Mouse (Mus musculus): Measurements from ENCODE around the gene Ada. TPM values are rescaled to one million over a fixed set of nuclear protein-coding genes. Genes with fewer than 3 reads are reported as not detected.
"Not testable (repeated sequence)": the region's sequence is repeated elsewhere in the genome, so short reads cannot be mapped to it uniquely, and the experiment has no call there.

Gene Ada
- total RNA-seq, 2 experiments from 2014 or later: 0.70 to 0.80 TPM

DNA sequence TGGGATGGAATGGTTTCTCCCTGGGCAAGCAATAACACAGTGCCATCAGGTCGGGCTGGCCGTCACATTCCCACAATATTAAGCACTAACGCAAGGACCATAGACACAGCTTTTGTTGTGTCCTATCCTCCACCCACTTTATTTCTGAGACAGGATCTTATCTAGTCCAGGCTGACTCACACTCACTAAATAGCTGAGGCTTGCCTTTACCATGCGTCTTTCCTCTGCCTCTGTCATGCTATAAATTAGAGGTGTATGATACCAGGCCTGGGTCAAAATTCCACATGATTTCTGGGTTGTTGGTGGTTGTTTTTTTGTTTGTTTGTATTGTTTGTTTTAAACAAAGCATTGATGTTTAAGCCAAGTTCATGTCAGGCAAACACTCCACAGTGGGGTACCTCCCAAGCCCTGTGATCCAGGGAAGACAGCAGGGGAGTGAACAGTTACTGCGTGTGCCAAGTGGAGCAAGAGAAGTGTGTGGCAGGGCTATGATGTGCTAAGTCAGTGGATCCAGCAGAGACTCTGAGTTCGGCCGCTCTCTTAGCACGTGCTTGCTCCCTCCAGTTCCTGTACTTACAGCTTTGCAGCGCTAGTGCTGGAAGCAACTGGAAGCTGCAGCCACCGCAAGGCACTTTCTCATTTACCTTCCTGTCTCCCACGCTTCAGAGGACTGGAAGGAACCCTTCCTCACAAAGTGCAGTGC, 50.8 kb downstream of the Ada start:
- DNase-seq (ENCODE audit: low spot score in 2 of 2): no peak

DNA sequence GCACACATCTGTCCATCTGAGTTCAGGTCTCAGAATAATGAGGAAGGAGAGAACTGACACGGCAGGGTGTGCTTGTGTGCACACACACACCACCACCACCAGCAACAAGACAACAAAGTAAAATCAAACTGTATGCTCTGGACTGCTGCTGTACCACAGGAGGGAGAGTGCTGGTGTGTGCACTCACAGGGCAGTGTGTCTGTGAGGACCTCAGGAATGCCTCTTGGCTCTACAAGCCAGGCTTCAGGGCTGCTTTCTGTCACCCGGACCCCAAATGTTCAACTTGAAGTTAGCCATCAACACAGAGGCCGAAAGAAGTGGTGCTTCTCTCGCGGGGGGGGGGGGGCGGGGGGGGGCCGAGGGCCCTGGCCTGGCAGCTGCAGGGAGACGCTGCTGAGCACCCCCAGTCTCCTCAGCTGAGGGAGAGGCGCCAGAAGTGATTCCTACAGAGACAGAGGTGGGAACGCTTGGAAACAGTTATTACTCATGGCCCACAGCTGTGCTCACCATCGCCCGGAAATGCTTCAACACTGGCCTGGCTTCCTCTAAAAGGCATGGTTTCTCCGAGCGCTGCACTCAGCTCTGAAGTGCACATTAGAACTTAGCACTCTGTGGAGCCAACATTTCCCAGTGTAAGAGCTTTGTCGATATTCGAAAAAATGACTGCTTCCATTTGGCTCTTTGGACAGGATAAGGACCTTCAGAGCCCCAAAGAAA, 52.1 kb downstream of the Ada start:
- DNase-seq (ENCODE audit: low spot score in 2 of 2): no peak

DNA sequence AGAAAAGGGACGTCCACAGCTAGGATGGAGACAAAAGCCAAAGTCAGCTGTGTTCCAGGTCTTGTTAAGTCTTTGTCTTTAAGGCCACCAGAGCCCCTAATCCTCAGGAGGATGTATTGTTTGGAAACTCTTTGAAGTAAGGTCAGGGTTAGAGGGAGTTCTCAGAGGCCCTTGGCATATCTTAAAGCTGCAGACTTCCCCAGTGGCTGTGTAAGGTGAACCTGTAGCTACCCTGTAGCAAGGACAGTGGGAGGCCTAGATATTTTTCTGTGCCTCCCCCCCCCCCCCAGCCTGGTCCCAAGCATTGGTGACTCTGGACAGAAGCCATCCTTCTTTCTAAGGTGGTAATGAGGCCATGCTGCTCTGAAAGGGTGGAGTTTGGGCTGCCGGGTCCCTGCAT, 53.3 kb downstream of the Ada start:
- no peak for DNase-seq (ENCODE audit: low spot score in 2 of 2)

DNA sequence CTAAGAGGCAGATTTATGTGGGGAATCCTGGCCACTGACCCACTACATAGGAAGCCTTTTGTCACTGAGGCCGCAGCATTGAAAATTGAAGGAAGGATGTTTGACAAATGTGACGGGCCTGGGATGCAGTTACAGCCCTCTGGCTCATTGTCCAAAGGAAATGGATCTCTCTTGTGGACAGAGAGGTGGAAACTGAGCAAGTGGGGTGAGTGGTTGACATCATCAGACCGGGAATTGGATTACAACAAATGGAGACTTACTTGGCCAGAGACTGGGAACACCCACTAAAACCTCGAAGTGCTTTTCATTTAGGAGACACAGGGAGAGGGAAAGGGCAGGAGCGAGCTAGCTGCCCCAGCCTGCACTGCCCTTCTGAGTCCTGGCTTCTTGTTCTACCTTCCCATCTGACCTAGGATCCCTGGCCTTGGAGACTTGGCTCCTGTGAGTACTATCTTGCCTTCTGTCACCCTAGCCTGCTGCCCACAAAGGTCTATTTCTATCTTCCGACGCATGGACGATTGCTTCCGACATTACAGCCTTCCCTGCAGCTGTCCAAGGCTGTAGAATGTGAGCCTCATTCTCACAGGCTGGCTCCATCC, 56.2 kb downstream of the Ada start:
- no peak for DNase-seq (ENCODE audit: low spot score in 2 of 2)

DNA sequence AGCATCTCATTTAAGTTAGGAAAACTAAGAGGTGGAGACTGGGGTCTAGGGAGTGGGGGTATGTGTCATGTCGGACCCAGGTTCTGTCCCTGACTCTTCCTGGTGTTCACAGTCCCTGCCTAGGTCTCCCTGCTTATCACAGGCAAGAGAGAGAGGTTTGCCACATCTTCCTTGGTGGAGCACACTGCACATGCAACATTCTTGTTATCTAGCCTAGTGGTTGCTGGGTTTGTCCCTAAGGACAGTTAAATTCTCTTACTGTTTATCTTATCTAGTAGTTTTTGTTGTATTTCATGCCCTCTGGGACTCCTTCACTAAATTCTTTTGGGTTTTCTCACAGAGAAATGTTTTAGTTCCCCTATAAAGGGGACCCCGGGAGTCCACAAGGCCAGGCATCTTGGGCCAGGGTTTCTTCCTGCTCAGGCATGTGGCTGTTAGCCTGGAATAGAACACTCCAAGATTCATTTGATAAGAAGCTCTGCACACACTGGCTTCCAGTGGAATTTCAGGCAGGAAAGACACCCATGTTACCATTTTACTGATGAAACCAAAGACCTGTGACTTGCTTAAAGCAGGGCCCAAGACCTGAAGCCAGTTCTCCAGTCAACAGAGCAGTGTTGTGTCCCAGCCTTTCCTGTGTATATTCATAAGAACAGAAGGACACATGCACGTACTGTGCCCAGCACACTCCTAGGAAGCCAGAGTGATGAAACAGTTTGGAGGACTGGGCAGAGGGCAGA, 57.0 kb downstream of the Ada start:
- DNase-seq (ENCODE audit: low spot score in 2 of 2): no peak

DNA sequence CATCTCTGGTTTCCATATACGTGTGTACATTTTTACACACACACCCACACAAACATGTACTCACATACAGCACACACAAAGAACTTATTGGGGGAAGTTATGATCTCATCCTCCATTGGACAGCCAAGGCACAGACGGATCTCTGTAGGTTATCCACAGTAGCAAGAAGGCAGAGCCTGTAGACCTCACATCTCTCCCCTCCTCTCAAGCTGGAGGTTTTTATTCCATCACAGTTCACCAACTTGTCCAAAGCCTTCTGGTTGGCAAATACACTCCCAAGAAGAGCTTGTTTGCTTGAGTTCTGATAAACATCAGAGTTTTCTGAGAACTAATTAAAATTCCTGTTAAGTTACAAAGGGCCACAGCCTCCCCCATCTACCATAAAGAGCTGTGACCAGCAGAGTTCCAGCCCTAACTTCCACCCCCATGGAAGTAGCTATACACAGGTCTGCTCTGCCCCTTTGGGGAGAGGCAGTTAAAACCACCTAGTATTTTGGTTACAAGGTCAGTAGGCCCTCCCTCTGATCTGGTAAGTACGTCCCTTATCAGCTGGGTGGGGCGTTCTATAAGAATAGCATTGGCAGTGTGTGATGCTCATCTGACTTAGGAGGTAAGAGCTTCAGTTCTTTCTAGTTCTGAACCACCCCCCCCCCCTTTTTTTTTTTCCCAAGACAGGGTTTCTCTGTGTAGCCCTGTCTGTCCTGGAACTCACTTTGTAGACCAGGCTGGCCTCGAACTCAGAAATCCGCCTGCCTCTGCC, 58.0 kb downstream of the Ada start:
- DNase-seq (ENCODE audit: low spot score in 2 of 2): no peak

DNA sequence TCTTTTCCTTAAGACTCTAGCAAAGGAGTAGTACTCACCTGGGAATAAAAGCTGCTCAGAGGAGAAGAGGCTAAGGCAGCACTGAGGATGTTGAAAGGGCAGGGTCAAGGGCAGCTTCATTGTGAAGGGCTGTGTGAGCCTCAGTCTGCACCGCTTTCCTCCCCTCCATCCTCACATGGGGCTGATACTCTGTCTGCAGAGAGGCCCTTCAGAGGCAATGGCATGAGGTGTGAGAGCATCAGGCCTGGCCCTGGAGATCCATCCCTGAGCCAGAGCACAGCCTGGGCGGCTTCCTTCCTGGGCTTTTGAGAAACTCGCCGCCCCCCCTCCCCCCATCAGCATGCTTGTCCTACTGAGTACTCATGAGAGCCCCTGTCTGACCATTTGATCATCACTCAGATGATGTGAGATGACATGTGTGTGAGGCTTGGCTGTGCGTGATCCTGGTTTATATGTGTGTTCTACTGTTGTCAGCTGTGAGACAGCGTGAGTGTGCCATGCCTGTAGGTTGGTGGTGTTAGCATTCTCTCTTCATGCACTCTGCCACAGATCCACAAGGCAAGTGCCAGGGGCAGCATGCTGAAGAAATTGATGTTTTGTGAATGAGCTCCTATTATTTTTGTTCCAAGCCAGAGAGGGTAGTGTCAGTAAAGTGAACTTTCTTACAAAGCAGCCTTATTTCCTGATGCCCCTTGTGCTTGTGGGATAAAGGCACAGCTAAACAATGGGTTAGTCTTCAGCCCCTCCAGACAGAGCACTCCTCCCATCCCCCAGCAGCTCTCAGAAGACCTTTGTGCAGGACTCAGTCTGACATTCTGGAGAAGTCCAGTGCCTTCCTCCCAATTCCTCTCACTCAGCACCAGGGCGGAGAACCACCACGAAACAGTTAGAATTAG, 59.4 kb downstream of the Ada start:
- DNase-seq (ENCODE audit: low spot score in 2 of 2): no peak

DNA sequence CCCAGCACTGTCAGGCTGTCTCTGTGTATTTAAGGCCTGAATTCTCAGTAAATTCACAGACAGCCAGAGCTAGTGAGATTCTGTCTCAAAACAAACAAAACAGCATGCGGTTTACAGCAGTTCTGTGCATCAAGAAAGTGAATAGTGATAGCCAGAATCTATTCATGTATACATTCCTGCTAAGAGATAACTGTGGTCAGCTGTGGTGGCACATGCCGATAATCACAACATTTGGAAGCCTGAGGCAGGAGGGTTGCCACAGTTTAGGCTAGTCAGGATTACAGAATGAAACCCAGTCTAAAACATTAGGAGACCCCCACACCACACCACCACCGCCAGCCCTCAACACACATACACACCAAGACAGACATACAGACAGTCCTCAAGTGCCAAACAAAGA, 60.3 kb downstream of the Ada start:
- no peak for DNase-seq (ENCODE audit: low spot score in 2 of 2)

DNA sequence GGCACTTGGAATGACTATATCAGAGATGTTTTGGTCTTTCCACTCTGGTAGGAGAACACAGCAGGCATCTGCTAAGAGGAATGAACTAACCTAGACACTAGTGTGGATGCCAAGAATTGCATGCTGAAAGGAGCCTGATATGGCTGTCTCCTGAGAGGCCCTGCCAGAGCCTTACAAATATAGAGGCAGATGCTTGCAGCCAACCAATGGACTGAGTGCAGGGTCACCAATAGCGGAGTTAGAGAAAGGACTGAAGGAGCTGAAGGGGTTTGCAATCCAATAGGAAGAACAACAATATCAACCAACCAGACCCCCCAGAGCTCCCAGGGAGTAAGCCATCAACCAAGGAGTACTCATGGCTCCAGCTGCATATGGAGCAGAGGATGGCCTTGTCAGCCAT, 61.7 kb downstream of the Ada start:
- DNase-seq (ENCODE audit: low spot score in 2 of 2): not testable (repeated sequence)

DNA sequence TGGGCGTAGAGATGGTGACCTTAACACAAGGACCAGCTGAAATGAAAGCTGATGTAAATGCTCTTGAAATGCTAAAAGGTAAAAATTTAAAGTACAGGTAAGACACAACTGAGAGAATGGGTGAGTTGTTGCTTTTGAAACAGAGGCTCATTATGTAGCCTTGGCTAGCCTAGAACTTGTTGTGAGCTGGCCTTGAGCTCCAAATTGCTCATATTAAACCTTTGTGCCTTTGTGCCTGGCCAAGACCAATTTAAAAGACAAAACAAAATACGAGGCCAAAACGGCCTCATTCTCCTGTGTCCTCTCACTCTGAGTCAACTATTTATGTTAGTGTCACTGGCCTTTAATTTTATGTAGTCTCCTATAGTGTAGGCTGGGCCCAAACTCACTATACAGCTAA, 63.2 kb downstream of the Ada start:
- DNase-seq (ENCODE audit: low spot score in 2 of 2): no peak

DNA sequence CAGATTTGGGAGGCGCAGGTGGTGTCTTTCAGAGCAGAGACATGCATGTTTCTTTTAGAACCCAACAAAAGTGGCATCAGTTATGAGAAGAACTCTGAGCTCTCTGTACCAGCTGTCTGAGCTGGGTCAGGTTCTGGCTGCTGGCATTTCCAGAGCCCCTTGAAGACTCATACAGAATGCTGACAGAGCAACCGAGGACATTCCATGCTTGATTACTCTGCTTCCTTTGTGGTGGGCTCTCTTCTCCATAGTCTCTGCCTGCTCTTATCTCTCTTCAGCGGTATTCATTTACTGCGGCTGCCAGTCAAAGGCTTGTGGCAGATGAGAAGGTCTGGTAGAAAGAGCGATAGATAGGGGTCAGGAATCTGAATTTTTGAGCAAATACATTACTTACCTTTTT, 63.8 kb downstream of the Ada start:
- DNase-seq (ENCODE audit: low spot score in 2 of 2): no peak

DNA sequence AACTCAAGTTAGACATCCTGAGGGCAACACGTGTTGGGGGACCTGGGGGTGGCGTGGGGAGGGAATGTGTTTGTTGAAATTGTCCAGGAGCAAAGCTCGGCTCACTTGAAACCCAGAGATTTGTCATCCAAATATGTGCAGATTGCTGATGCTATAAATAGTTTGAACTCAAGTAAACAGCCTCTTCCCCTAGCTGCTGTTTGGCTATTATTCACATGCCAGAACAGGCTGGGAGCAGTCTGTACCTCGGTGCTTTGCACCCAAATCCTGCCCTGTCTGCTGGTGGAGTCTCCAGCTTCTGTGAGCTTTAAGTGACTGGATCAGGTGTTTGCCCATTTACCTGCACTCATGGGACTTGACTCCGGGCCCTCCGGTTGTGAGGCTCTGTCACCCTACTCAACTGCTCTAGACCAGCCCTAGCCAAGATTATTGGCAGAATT, 64.3 kb downstream of the Ada start:
- DNase-seq (ENCODE audit: low spot score in 2 of 2): peak; percentile 53 to 65

DNA sequence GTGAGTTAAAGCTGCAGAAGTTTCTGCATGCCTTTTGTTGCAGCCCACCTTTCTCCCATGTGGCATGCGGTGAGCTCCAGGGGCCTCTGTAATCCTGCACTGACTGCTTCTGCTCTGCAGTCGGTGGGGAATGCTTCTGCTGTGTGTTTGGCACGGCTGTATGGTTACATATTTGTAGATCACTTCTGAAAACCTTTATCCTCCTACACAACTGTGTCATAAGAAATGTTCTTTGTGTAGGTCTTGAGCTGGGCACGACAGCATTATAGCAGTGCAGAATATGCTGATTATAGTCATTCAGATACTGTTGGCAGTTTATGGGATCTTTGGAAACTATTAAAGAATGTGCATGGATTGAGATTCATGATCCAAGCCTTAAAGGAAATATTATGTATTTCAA, 64.8 kb downstream of the Ada start:
- peak in 1 of 2 experiments; percentile 35 for DNase-seq (ENCODE audit: low spot score in 2 of 2)

DNA sequence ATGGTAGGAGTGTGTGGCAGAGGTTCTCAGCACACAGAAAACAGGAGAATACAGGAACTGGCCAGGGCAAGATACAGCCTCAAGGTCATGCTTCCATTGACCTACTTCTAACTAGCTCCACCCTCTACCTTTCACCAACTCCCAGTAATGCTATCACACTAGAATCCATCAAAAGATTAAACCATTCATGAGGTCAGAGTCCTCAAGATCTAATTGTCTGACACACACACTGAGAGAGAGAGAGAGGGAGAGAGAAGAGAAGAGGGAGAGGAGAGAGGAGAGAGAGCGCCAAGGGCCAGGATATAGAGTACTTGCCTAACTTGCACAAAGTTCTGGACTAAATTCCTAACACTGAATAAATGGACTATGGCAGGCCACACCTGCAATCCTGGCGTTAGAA, 67.7 kb downstream of the Ada start:
- DNase-seq (ENCODE audit: low spot score in 2 of 2): no peak

DNA sequence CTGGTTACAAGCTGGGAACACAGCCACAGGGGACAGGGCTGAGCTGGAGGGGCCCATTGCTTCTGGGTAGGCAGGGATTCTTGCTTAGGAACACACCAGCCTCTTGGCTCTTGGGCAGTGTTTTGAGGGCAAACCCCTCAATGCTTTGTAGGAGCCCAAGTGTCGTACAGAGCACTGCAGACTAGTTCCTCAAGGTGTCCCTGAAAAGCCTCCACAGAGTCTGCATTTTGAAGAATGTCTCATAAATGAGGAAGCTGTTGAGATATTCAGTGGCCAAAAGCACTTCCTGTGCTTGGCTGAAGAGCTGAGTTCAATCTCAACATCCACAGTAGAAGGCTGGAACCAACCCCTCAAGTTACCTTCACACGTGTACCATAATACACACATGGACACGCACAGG, 73.3 kb downstream of the Ada start:
- no peak for DNase-seq (ENCODE audit: low spot score in 2 of 2)

Other genes starting within 250 kb of the Ada start
- not detected for gene Hnf4a, start 243.4 kb downstream of the Ada start, total RNA-seq (2021)
- gene Ttpal, start 147.9 kb downstream of the Ada start, total RNA-seq (2021): 10 to 100 TPM; 66.3 to 68.8 TPM
- 100 to 1,000 TPM; 223 to 236 TPM for gene Serinc3, start 105.1 kb downstream of the Ada start, total RNA-seq (2021)
- gene Pkig, start 91.9 kb downstream of the Ada start, total RNA-seq (2021): 100 to 1,000 TPM; 130 to 132 TPM
- not detected for gene Ccn5, start 70.6 kb upstream of the Ada start, total RNA-seq (2021)
- gene Kcnk15, start 103.4 kb upstream of the Ada start, total RNA-seq (2021): under 1 TPM; 0.30 to 0.63 TPM
- 10 to 100 TPM; 85.6 TPM for gene Rims4, start 168.4 kb upstream of the Ada start, total RNA-seq (2021)
- 100 to 1,000 TPM; 469 to 487 TPM for gene Ywhab, start 244.7 kb upstream of the Ada start, total RNA-seq (2021)